Mouse (Mus musculus): ENCODE measurements around the gene Fbxl22. TPM values are rescaled to one million over a fixed set of nuclear protein-coding genes. Genes with fewer than 3 reads are reported as not detected.

The Fbxl22 gene
- polyA plus RNA-seq, 3 experiments from 2014 or later, result 2.1 to 3.2 (median 3.1) TPM

DNA sequence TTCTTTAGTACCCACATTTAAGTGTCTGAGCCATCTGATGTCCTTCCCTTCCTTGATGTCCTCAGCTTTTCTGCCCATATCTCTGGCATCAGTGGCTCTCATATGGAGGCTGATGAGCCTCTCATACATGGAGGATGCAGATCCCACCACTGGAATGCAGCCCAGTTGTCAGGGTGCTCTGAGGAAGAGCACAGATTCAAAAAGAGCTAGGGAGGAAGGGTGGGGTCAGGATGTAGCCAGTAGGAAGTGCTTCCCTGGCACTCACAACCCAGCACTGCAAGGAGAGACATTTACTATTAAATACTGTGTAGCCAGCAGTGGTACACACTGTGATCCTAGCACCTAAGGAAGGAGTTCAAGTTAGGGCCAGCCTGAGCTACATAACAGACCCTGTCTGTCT, 8.0 kb downstream of the Fbxl22 start:
- ATAC-seq, result no peak

DNA sequence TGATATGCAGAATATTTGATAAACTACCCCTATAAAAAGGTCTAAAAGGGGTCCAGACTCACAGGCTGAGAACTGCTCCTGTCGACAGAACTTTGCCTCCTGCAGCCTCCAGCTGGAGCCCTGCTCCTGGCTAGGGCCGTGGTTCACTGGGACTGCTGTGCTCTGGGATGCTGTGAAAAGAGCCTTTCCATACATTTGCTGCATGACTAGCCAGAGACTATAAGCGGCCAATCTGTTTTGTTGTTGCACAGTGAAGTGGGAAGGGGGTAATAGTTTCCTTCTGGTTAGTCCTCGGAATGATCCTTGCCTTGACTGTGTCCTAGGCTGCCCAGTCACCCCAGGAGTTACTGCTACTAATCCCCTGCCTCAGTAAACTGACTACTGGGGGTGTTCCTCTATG, 8.4 kb downstream of the Fbxl22 start:
- no peak for ATAC-seq

DNA sequence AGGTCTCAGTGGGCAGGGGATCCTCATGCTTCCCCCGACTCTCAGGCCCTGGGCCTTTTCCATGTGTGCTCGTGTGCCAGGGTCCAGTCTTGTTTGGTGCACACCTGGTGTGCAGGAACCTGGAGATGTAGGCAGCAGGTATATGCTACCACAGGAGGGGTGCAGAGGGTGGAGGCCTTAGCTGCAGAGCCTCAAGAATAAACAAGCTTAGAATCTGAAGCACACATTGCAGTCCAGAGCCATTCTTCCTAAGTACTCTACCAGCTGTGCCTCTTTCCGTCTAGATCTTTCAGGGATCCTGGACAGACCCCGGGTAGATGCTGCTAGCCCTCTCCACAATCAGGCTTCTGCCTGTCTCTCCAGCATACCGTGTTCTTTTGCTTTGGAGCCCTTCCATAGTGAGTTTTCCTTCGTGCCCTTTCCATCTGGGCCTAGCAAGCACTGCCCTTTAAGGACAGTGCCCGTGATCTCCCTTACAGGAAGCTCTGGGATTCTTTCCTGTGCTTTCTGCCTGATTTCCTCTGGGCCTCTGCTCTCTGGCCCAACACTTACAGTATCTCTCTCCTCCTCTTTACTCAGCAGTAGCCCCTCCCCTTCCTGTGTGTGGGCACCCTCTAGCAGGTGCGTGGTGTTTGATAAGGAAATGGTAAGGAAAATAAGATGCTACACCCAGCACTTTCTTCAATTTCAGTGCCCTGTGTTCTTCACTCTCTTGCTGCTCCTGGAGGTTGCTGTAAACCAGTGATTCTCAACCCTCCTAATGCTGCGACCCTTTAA, 9.1 kb downstream of the Fbxl22 start:
- peak; percentile 90 for ATAC-seq

DNA sequence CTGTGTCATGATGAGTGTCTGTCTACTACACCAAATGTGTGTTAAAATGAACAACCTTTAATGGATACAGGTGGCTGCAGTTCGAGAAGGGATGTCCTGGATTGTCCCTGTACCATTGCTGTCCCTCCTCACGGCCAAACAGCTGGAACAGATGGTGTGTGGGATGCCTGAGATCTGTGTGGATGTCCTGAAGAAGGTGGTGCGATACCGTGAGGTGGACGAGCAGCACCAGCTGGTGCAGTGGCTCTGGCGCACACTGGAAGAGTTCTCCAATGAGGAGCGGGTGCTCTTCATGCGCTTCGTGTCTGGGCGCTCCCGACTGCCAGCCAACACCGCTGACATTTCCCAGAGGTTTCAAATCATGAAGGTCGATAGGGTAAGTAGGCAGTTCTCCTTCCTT, 9.9 kb downstream of the Fbxl22 start:
- no peak for ATAC-seq

DNA sequence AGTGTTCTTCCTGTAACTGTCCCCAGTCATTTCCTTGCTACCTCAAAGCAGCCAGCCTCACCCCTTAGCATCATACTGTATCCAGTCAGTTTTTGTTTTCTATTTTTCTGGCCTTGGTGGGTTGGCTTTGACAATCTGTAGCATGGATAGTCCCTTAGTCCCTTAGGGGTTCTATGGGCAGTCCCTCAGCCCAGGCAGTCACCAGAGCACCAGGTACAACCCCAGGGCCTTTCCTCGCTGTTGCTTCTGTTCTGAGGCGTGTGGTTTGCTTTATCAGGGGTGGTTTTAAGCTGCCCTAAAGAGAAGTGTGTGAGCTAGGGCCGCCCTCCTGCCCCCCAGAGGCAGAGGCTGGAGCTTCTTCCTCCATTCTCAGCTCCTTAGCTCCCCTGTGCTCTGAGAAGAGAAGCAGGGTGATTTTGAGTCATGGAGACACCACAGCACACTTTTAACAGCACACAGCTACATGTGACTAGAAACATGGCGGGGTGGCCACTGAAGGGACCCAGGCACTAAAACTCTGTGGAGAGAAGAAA, 10.4 kb downstream of the Fbxl22 start:
- ATAC-seq, result peak; percentile 60

DNA sequence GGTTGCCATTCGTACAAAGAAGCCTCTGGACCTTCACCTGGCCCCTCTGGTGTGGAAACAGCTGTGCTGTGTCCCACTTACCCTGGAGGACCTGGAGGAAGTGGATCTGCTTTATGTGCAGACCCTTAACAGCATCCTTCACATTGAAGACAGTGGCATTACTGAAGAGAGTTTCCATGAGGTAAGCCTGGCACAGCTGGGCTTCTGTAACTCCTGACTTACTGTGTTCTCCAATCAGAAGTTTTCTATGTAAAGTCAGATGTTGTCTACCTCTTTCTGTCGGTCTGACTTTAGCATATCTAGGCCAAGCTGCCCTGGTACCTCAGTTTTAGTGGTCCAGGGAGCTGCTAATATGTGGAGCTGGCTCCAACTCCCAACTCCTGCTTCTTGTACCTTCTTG, 13.1 kb downstream of the Fbxl22 start:
- ATAC-seq, result no peak

DNA sequence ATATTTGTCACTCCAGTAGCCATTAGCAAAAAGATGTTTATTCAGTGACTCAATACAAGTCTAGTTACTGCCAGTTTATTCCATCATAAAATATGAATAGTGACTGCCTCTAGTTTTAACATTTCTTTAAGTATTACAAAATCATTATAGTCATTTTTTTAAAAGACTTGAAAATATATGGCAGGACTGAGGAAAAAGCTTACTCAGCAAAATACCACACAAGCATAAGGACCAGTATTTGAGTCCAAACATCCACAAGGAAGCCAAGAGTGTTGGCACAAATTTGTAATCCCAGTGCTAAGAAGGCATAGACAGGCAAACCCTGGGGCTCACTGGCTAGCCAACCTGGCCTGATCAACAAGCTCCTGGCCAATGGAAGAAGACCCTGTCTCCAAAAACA, 20.4 kb downstream of the Fbxl22 start:
- ATAC-seq, result no peak

DNA sequence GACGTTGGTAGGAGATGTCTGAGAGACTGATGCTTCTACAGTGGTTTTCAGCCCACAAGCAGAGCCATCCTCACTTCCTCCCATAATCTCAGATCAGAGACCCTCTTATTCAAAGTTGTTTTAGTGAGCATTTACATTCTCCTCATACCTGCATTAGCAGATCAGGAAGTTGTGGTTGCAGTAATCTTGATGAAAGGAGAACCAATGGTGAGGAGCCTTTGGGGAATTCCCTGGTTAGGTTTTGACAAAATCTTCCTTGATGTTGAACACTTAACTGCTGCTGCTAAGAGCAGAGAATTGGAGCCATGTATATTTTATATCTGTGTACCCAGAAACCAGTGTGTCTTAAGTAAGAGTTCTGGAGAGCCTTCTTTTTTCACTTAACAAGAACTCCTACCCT, 22.0 kb downstream of the Fbxl22 start:
- peak; percentile 99 for ATAC-seq

DNA sequence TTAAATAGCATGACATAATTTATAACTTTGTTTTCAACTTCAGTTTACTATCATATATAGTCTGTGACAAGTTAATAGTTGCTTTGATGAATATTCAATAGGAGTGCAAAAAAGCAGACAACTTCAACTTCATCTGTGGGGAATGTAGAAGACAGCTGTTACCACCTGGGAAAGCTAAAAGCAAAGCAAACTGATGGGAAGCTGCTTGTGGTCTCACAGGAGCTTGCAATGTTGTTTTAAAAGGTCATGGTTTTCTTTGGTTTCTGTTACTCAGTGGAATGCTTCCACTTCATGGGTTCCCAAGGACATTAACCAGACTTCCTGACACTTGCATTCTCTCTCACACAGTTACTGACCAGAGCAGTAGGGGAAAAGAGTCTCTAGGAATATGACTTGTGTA, 25.6 kb downstream of the Fbxl22 start:
- no peak for ATAC-seq

DNA sequence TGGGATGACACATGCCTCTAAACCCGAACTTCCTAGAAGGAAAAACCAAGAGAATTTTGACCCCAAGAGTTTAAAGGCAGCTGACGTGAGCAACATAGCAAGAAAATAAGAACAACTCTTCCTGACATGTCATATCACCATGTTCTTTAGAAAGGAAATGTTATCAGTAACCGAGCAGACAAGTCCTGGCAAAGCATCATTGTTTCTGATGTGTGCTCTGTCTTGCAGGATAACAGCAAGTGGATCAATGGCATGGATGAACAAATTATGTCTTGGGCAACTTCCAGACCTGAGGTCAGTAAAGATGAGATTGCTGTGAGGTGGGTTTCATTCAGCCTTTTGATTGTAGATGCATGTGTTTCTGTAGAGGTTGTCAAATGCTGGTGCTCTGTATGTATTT, 31.0 kb downstream of the Fbxl22 start:
- ATAC-seq, result no peak

DNA sequence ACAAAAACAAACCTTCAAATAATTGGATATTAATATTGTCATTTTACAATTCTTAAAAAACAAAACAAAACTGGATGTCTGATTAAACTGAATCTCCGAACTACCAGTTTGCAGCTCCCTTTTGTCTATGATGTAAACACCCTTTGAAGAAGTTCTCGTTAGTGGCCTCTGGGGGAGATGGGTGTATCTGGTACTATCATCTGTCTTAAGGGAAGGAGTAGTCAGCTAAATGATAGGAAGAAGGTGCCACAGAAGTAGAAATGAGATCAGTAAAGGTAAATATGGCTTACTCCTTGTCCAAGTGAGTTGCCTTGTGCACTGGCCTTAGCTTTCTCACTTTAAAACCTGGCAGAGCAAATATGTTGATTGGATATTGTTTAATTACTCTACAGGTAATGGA, 36.6 kb downstream of the Fbxl22 start:
- no peak for ATAC-seq

DNA sequence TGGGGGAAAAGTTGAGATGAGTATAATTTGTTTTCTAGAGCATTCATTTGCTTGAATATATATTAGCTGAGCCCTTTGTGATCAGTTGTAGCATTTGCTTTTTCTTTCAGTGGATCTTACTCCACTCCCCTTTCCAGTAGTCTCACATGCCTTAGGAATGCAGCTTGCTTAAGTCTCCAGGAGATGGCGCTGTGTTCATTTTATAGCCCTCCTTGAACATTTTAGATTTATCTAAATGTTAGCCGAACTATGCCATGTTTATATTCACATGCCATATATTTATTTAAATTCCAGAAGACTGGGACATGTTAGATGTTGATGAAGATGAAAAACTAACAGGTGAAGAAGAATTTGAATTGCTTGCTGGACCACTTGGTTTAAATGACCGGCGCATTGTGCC, 49.3 kb downstream of the Fbxl22 start:
- ATAC-seq, result no peak

Other genes starting within 250 kb of the Fbxl22 start
- gene Herc1, start 164.1 kb downstream of the Fbxl22 start, polyA plus RNA-seq (2017; shearing (Covaris generic)), result 10 to 100 TPM; 24.2 to 48.4 (median 41.9) TPM
- gene Usp3, start 78.5 kb upstream of the Fbxl22 start, polyA plus RNA-seq (2017; shearing (Covaris generic)), result 100 to 1,000 TPM in 1 of 3 experiments, 10 to 100 TPM in 2; 82.2 to 141 (median 98.8) TPM
- 10 to 100 TPM in 1 of 3 experiments, 1 to 10 TPM in 2; 2.9 to 10.2 (median 8.9) TPM for gene Car12, start 199.1 kb upstream of the Fbxl22 start, polyA plus RNA-seq (2017; shearing (Covaris generic))

Data from inflammation-experienced regulatory T-cells, adult 6 months (primary cell).